Mouse (Mus musculus): ENCODE data around the gene Gpr174.
"Not testable (repeated sequence)": the region's sequence is repeated elsewhere in the genome, so short reads cannot be mapped to it uniquely, and the experiment has no call there.

The Gpr174 gene

GRCm38 (mm10) chrX:107255486-107256227 lies at the start of gene Gpr174:
Gene Gpr174, plus strand, starts transcription at chrX:107255878.
- DNase-seq, result no peak

DNA sequence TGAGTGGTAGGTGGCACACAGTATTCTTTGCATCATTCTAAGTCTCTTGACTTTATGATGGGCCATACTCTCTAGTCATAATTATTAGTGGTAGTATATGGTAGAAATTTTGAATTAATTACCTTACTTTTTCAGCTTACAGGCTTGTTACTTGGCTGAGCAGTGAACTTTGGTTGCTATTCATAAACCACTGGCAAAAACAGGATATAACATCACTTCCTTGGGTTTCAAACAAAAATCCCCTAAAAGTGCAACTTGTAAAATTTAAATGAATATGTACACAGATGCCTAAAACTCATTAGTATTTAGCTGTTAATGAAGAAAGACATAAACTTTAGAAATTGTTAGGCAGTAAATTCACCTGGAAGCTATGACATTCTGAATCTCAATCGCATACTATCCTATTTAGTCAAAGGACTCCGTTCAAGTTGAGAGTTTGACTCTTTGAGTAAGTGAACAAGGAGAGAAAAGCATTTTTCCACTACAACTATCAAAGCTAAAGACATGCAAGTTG lies 38.0 kb upstream of the Gpr174 start:
- DNase-seq, result no peak

DNA sequence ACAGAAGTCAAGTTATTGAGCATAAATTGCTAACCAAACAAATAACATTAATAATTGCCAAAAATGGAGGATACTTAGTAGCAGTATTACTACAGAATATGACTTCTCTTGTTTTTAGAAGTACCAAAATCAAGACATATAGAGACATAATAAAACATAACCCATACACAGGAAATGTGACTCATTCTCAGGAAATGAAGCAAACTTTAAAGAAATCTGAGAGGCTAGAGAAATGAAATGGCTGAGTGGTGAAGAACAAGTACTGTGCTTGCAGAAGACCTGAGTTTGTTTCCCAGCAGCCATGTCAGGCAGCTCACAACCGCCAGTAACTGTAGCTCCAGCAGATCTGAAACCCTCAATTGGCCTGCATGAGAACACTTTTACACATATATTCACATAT lies 30.8 kb upstream of the Gpr174 start:
- DNase-seq, result no peak

DNA sequence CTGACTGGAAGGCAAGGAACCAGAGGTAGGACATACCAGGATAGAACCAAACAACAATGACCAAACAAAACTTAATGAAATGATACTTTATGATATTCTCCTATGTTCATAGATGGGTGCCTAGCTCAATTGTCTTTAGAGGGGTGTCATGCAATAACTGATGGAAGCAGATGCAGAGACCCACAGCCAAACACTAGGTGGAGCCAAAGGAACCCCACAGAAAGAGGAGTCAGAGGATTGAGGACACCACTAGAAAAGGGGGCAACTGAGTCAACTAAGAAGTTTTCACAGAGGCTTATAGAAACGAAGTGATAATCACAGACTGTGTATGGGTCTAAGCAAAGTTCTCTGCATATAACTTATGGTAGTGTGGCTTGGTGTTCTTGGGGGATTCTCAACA lies 24.5 kb upstream of the Gpr174 start:
- no peak for DNase-seq

DNA sequence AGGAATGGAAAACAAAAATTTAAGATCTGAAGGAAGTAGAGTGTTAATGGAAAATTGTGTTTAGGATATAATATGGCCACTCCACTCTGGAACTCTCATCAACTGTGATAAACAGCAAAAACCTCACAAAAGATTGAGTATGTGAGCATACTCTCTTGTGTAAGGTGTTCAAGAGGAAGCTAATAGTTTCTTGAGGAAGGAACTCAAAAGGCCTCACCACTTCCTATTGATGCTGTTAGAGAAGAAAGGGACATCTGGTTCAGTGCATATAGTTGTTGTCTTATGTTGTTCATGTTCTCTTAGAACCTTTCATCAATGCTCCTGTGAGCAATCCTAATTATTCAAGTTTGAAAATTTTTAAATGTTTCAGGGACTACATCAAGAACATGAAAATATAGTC lies 21.0 kb upstream of the Gpr174 start:
- no peak for DNase-seq

DNA sequence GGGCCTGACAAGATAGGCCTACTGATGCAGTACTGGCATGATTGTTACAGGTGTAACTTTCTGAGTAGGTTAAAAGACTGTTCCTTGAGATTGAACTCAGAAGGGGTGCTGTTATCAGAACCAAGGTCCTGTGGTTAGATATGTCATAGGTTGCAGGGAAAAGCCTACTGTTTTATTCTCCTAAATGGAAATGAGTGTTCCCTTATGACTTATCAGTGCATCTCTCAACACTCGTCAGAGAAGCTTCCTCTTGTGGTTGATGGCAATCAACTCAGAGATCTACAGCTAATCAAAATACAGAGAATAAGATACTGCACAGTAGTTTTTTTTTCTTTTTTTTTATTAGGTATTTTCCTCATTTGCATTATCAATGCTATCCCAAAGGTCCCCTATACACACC lies 19.2 kb upstream of the Gpr174 start:
- DNase-seq, result no peak

DNA sequence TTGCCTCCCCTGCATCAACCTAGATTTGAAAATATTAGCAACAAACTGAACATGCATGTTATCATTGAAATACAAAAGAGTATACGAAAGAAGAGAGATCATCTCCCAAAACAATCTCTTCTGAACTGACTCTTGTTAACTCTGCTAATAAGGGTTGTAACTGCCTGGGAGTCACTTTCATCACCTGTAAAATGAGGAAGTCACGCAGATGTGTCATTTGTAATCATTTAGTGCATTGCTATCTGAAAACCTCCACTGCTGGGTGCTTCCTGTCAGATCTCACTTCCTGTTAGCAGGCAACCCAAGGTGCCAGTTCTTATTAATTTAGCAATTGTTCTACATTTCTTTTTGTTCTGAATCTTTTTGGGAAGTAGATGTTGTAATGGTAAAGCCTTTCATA lies 5.3 kb upstream of the Gpr174 start:
- DNase-seq, result no peak

- no peak for DNase-seq
These were observed 8.9 kb downstream of the Gpr174 start for GRCm38 (mm10) chrX:107264619-107265018.

- DNase-seq, result no peak
These were observed 21.9 kb downstream of the Gpr174 start for GRCm38 (mm10) chrX:107277606-107278005.

DNA sequence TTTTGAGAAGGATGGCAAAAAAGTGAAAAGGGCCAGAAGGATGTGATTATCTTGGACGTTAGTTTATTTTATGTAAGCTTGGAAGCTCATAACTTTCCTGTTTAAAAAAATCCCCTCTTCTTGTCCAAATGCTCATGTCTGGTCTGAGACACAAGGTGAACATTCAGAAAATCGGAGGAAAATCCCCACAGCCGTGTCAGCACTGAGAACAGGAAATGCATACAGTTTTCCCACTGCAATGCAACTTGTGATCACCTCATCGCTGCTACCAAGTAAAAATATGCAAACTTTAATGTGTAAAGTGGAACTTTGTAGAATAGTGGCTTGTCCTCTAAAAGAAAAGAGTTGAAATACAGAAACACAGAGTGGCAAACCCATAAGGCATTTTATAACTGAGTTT lies 28.5 kb downstream of the Gpr174 start:
- no peak for DNase-seq

- DNase-seq, result not testable (repeated sequence)
These were observed 42.2 kb downstream of the Gpr174 start for GRCm38 (mm10) chrX:107297861-107298260.

- no peak for DNase-seq
These were observed 43.1 kb downstream of the Gpr174 start for GRCm38 (mm10) chrX:107298761-107299160.

DNA sequence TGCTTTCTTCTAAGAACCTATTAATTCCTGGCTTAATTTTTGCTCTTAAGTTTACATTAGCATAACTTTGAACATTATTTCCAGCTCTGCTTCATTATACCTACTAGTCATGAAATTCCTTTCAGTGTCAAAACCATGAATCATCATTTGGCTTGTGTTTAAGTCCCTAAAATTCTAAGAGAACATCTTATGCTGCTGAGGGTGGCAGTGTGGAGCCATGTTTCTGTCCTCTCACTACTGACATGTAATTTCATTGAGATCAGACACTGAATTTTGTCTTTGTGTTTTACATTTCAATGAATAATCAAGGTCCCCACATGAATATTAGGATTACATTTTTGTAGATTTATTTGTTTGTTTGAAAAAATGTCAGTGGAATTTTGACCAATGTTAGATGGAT lies 50.8 kb downstream of the Gpr174 start:
- DNase-seq, result no peak

- DNase-seq, result no peak
These were observed 56.9 kb downstream of the Gpr174 start for GRCm38 (mm10) chrX:107312533-107312932.

- no peak for DNase-seq
These were observed 70.2 kb downstream of the Gpr174 start for GRCm38 (mm10) chrX:107325697-107326381.

GRCm38 (mm10) chrX:107329849-107330248 lies 74.2 kb downstream of the Gpr174 start:
- DNase-seq, result no peak

- DNase-seq, result no peak
These were observed 80.9 kb downstream of the Gpr174 start for GRCm38 (mm10) chrX:107336609-107337008.

DNA sequence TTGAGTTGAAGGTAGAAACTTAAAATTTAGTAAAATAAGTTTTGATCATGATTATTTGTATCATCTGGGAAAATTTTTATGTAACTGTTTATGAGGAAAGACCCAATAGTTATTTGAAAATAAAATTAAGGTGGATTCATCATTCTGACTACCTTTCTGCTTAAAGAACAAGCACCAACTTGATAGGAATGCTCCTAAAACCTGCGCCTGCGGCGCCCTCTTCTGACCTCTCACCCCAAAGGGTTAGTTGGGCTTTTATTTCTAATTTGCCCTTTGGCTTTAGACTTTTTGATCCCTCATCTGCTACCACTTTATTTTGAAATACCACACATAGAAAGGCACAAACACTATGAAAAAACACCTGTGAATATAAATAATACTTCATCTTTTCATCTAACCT lies 86.3 kb downstream of the Gpr174 start:
- no peak for DNase-seq

Measured in kidney, postnatal 4 days (tissue).